Mouse (Mus musculus) neural tube, embryonic 11.5 days (tissue): Measurements from ENCODE around the gene Thada. TPM values are rescaled to one million over a fixed set of nuclear protein-coding genes. Genes with fewer than 3 reads are reported as not detected.

ENCODE experiments used
- ATAC-seq: fragments of 200-750 bp; cut with Nextera tagmentation; 2 replicates; pipeline ENCODE4 v1.8.0; 2017; ENCODE audit warnings: moderate number of reproducible peaks, mild to moderate bottlenecking, moderate TSS enrichment, moderate library complexity; ENCODE audit not compliant: insufficient read depth, low FRiP score, low TSS enrichment
- DNase-seq: peaks from one replicate; pipeline ENCODE4 v3.0.0-alpha.2; 2015; ENCODE audit warnings: low spot score
- H3K27ac ChIP-seq: fragments of 300-500 bp; sonication (generic); 2 replicates; pipeline ENCODE4 v1.5.1; 2014; ENCODE audit warnings: low read depth, mild to moderate bottlenecking, low read length
- H3K27me3 ChIP-seq: fragments of 300-500 bp; sonication (generic); 2 replicates; pipeline ENCODE4 v1.6.1; 2014; ENCODE audit warnings: mild to moderate bottlenecking, low read length, mixed read lengths; ENCODE audit not compliant: control insufficient read depth, insufficient read depth
- H3K36me3 ChIP-seq: fragments of 300-500 bp; sonication (generic); 2 replicates; pipeline ENCODE4 v1.6.1; 2014; ENCODE audit warnings: mild to moderate bottlenecking, low read length, moderate library complexity, mixed read lengths; ENCODE audit not compliant: control insufficient read depth, insufficient read depth
- H3K4me1 ChIP-seq: fragments of 300-500 bp; sonication (generic); 2 replicates; pipeline ENCODE4 v1.6.1; 2014; ENCODE audit warnings: low read length, mixed read lengths; ENCODE audit not compliant: control insufficient read depth, insufficient read depth
- H3K4me2 ChIP-seq: fragments of 300-500 bp; sonication (generic); 2 replicates; pipeline ENCODE4 v1.6.1; 2014; ENCODE audit warnings: low read depth, mild to moderate bottlenecking, moderate library complexity
- H3K4me3 ChIP-seq: fragments of 300-500 bp; sonication (generic); 2 replicates; pipeline ENCODE4 v1.5.1; 2014; ENCODE audit warnings: low read depth, low read length
- H3K9ac ChIP-seq: fragments of 300-500 bp; sonication (generic); 2 replicates; pipeline ENCODE4 v1.6.1; 2014; ENCODE audit warnings: mild to moderate bottlenecking, low read length
- H3K9me3 ChIP-seq: fragments of 300-500 bp; sonication (generic); 2 replicates; pipeline ENCODE4 v1.6.1; 2016; ENCODE audit warnings: low read length; ENCODE audit not compliant: control insufficient read depth
- WGBS: fragments of 180-500 bp; shearing (Covaris S2); extraction: QIAGEN DNeasy Blood & Tissue Kit; methylation state at CpG from one replicate; pipeline ENCODE4 v1.1.7; 2014; 5-methylcytosine and 5-hydroxymethylcytosine counted together
- polyA plus RNA-seq: library from polyadenylated mRNA; unstranded; fragments of >200 nt; fragmentation: Nextera tagmentation; extraction: Ambion mirVana; gene quantifications from 2 replicates; pipeline ENCODE4 v1.2.1, GENCODE M21; 2014

Gene Thada
- polyA plus RNA-seq, 1 experiment from 2014 or later, result 10.0 TPM

DNA sequence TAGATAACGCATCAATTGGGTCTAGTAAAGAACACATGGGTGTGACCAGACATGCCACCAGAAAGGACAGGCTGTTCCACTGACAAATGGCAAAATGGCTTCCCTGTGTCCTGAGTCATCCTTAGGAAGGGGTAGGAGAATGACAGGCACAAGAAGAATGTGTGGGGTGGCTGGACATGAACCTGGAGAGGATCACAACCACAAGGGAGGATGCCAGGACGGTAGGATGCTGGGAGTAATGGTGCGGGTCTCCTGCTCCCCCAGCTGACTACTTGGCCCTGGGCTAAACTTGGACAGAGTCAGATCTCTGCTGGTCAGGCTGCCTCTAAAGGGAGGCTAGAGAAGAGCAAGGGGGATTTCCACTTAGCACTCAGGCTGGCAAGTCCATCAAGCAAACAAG is 270.2 kb downstream of the Thada start:
- ATAC-seq (no peak), DNase-seq (no peak)
- Histone ChIP-seq H3K9me3 (no peaks in the 10 kb centered on the region), H3K27me3 (no peaks in the 10 kb centered on the region), H3K36me3 (no peaks in the 10 kb centered on the region), H3K4me3 (no peak overlapping the region), H3K27ac (no peak overlapping the region), H3K9ac (no peak overlapping the region), H3K4me2 (no peak overlapping the region), H3K4me1 (peaks cover 5% of the 10 kb centered on the region; the same call in 1 of the 2 replicates)
- WGBS, result 88% methylated on average over 3 of the region's 3 CpGs

GRCm38 (mm10) chr17:84195003-84195395 is 271.0 kb downstream of the Thada start:
- no peak for ATAC-seq
- 50% methylated on average over 4 of the region's 4 CpGs for WGBS
- Histone ChIP-seq H3K27ac (no peak overlapping the region), H3K4me3 (no peak overlapping the region), H3K9me3 (no peaks in the 10 kb centered on the region), H3K36me3 (no peaks in the 10 kb centered on the region), H3K9ac (no peak overlapping the region), H3K4me2 (no peak overlapping the region), H3K27me3 (no peaks in the 10 kb centered on the region), H3K4me1 (peaks cover 5% of the 10 kb centered on the region; the same call in 1 of the 2 replicates)
- no peak for DNase-seq

- Histone ChIP-seq H3K9ac (no peak overlapping the region), H3K9me3 (no peaks in the 10 kb centered on the region), H3K27me3 (no peaks in the 10 kb centered on the region), H3K4me2 (no peak overlapping the region), H3K4me1 (peaks cover 5% of the 10 kb centered on the region; the same call in 1 of the 2 replicates), H3K27ac (no peak overlapping the region), H3K4me3 (no peak overlapping the region), H3K36me3 (no peaks in the 10 kb centered on the region)
- ATAC-seq, result no peak
- WGBS, result 81% methylated on average over 4 of the region's 4 CpGs
- DNase-seq, result no peak
Observed at GRCm38 (mm10) chr17:84194282-84195002, 271.6 kb downstream of the Thada start.

GRCm38 (mm10) chr17:84193411-84193810 is 272.6 kb downstream of the Thada start:
- Histone ChIP-seq H3K4me2 (no peak overlapping the region), H3K4me3 (no peak overlapping the region), H3K27ac (no peak overlapping the region), H3K4me1 (peaks cover 14% of the 10 kb centered on the region), H3K27me3 (no peaks in the 10 kb centered on the region), H3K9ac (no peak overlapping the region), H3K36me3 (no peaks in the 10 kb centered on the region), H3K9me3 (no peaks in the 10 kb centered on the region)
- DNase-seq (no peak), ATAC-seq (no peak)
- WGBS, result 93% methylated on average over 9 of the region's 9 CpGs

GRCm38 (mm10) chr17:84191946-84192345 is 274.1 kb downstream of the Thada start:
- H3K4me3 ChIP-seq, result no peak overlapping the region
- no peak overlapping the region for H3K27ac ChIP-seq
- no peaks in the 10 kb centered on the region for H3K9me3 ChIP-seq
- ATAC-seq, result no peak
- H3K27me3 ChIP-seq, result no peaks in the 10 kb centered on the region
- H3K9ac ChIP-seq, result no peak overlapping the region
- WGBS, result 90% methylated on average over 4 of the region's 4 CpGs
- peaks cover 11% of the 10 kb centered on the region for H3K4me1 ChIP-seq
- no peak overlapping the region for H3K4me2 ChIP-seq
- no peak for DNase-seq
- H3K36me3 ChIP-seq, result no peaks in the 10 kb centered on the region

- H3K36me3 ChIP-seq, result peaks cover 4% of the 10 kb centered on the region
- peaks cover 18% of the 10 kb centered on the region for H3K4me1 ChIP-seq
- H3K27ac ChIP-seq, result no peak overlapping the region
- no peak overlapping the region for H3K9ac ChIP-seq
- no peak overlapping the region for H3K4me2 ChIP-seq
- no peaks in the 10 kb centered on the region for H3K27me3 ChIP-seq
- no peak for ATAC-seq
- no peak overlapping the region for H3K4me3 ChIP-seq
- WGBS, result 30% methylated on average over 8 of the region's 8 CpGs
- H3K9me3 ChIP-seq, result no peaks in the 10 kb centered on the region
- DNase-seq, result peak; percentile 81
Observed at GRCm38 (mm10) chr17:84190885-84191284, 275.1 kb downstream of the Thada start.

GRCm38 (mm10) chr17:84189127-84189854 is 276.7 kb downstream of the Thada start:
- Histone ChIP-seq H3K9me3 (no peaks in the 10 kb centered on the region), H3K27me3 (no peaks in the 10 kb centered on the region), H3K27ac (peak overlapping the region; percentile 91), H3K4me2 (peak overlapping the region; percentile 86), H3K36me3 (peaks cover 8% of the 10 kb centered on the region), H3K4me1 (peaks cover 18% of the 10 kb centered on the region), H3K9ac (peak overlapping the region; percentile 81), H3K4me3 (no peak overlapping the region)
- DNase-seq (no peak), ATAC-seq (no peak)
- 81% methylated on average over 5 of the region's 5 CpGs for WGBS

DNA sequence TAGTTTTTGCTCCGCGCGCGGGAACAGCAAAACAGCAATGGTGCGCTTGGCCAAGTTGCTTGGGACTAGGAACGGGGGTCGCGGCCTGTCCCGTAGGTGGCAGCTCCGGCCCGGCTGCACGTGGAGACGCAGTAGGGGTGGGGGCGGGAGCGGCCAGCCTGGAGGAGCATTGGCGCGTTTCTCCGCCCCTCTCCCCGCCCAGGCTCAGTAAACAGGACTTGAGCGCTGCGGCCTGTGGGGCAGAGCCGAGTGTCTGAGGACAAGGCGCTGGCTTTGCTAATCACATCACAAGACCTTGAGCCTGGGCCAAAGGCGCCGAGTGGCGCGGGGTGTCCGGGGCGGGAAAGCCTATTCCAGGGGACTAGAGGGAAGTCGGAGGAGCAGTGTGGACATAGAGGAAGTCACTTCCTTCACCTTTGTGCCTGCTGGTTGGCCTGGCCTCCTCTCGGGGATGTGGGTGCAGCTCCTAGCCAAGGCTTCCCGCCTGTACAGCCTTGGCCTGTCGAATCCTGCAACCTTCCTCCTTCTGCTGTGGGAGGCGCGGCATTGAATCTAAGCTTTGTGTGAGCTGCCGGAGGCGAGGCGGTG is 277.5 kb downstream of the Thada start:
- Histone ChIP-seq H3K4me1 (peaks cover 18% of the 10 kb centered on the region), H3K27ac (peak overlapping the region; percentile 91), H3K9me3 (no peaks in the 10 kb centered on the region), H3K4me2 (peak overlapping the region; percentile 86), H3K4me3 (peak overlapping the region; percentile 62), H3K27me3 (no peaks in the 10 kb centered on the region), H3K9ac (peak overlapping the region; percentile 81), H3K36me3 (peaks cover 8% of the 10 kb centered on the region)
- ATAC-seq, result peak; percentile 78
- DNase-seq, result peak; percentile 86
- WGBS, result 1% methylated on average over 38 of the region's 38 CpGs
